Mouse (Mus musculus) brain, embryonic 18.5 days (tissue): ENCODE results near the gene Tmem132a.

Experiments used
- DNase-seq: peaks from one replicate; pipeline ENCODE4 v3.0.0-alpha.2; 2012; ENCODE audit warnings: low read depth, low spot score

Tmem132a gene

GRCm38 (mm10) chr19:10832030-10832429 lies 37.7 kb downstream of the Tmem132a start:
- no peak for DNase-seq

GRCm38 (mm10) chr19:10831424-10831823 lies 38.3 kb downstream of the Tmem132a start:
- no peak for DNase-seq

GRCm38 (mm10) chr19:10829436-10830175 lies 40.1 kb downstream of the Tmem132a start, which contains the start of gene Cd6:
TSS of gene Cd6 (minus strand) at chr19:10830058.
- DNase-seq: no peak

- DNase-seq: no peak
Measured at GRCm38 (mm10) chr19:10828321-10828720, 41.4 kb downstream of the Tmem132a start.

- no peak for DNase-seq
Measured at GRCm38 (mm10) chr19:10824061-10824460, 45.7 kb downstream of the Tmem132a start.

GRCm38 (mm10) chr19:10822534-10822933 lies 47.2 kb downstream of the Tmem132a start:
- no peak for DNase-seq

DNA sequence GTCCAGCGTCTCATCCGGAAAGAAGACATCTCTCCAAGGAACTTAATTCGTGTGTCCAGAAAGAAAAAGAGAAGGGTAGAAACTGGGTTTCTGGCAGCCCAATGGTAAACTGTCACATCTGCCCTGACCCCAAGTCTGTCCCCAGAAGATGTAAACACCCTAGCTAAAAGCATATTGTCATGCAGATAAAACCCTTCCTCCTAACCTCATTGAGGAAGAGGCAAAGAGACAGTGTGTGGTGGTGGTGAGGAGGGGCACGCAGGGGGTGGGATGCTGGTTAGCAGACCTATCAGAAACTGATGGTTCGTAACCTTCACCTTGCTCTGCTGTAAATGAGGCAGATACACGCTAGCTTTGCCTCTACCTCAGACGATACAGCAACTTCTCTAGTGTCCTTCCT lies 48.4 kb downstream of the Tmem132a start:
- DNase-seq: no peak

DNA sequence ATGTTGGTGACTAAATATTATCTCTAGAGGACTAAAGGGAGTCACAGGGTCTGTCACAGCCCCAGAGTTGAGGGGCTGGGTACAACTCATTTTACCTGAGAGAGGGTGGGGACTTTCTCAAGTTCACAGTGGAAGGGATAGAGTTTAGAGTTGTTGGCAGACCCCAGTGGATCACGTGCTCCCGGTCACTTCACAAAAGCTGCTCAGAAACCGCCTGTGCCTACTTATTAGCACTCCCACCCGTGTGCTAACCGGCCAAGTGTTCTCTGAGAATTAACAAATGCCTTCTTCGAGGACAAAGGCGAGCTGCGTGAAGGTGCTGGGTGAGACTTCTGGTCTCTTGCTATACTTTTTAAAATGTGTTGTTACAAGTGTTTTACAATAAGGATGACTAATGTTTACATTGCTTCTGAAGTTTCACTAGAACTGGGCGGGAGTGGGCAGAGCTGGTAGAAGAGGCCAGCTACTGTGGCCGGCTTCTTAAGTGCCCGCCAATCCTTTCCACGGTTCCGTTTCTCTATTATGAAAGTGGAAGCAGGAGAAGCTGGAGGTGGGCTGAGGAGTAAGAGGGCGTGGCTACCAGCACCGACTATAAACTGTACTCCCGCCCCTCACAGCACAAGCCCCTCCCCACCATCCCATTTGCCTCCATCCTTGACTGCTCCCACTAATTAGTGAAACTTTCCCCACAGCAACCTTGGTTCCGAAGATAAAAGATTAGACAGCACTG lies 51.4 kb downstream of the Tmem132a start:
- DNase-seq: no peak

- DNase-seq: no peak
Measured at GRCm38 (mm10) chr19:10816462-10816861, 53.3 kb downstream of the Tmem132a start.

GRCm38 (mm10) chr19:10815871-10816270 lies 53.9 kb downstream of the Tmem132a start:
- no peak for DNase-seq

- DNase-seq: no peak
Measured at GRCm38 (mm10) chr19:10813905-10814304, 55.8 kb downstream of the Tmem132a start.

DNA sequence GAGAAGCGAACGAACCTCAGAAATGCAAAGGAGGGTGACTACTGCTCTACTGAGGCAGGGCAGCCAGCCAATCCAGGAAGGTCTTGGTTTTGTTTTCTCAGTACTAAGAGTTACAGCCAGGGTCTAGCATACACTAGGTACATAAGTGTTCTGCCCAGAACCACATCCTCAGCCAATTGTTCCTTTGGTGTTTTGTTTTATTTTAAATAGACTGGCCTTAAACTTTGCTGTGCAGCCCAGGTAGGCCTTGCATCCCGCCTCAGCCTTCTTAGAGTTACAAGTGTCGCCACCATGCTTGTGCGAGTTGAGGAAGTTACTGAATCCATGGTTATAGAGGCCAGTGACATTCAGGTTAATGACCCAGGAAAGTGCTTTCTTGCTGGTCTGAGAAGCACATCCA lies 56.7 kb downstream of the Tmem132a start:
- no peak for DNase-seq

GRCm38 (mm10) chr19:10811471-10811870 lies 58.3 kb downstream of the Tmem132a start:
- DNase-seq: no peak

- no peak for DNase-seq
Measured at GRCm38 (mm10) chr19:10810176-10810492, 59.6 kb downstream of the Tmem132a start.

DNA sequence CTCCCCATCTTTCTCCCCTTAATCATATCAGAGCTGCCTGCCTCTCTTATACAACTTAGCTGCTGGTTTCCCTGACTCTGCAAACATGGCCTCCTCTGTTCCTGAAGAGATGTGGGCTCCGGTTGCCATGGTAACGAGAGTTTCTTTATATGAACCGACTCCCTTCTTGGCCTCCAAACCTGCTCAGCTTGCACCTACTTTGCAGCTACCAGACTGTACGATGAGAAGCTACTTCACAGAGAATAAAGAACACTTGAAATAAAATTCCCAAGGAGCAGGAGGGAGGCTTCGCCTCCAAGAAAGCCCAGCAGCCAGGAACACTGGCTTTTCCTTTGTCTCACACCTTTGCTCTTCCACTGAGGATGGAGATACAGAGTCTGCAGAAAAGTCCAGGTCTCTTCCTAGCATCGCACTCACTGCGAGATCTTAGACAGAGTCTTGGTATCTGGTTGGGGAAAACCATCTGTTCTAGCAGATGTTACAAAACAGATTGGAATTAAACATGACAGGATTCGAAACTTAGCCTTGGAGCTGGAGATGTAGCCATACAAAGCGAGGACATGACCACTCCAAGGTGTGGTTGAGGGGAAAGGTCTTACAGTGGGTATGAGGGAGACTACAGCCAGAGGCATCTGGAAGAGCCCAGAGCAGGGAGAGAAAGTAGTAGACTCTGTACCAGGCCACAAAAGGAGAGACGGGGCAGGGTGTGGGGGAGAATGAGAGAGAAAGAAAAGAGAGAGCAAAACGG lies 60.1 kb downstream of the Tmem132a start:
- DNase-seq: peak; percentile 79

DNA sequence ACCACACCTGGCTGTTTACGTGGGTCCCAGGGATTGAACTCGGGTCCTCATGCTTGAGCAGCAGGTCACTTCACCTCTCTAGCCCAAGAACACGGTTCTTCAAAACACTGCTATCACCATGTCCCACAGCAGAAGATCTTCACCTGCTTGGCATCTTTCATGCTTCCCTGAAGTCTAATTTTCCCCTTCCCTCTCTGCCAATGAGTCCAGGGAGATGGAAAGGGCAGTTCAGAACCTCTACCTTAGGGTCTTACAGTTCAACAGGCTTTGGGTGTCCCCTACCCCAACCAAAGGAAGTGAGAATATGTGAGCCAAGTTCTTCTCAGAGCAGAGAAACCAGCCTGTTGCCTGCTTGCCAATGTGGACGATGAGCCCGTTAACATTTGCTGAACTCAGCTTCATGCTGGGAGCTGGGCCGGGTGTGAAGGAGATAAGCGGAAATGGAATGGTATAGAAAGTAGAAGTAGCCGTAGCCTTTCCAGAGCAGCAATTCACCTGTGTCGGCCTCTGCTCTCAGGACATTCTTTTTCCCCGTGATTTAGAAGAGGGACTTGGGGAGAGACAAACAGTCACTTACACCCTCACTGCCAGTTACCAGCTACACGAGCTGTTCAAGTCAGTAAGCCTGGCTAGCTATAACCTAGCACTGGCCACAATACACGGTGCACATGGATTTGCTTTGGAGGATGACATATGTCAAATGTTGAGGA lies 61.1 kb downstream of the Tmem132a start:
- DNase-seq: no peak
